Mouse (Mus musculus) embryo, embryonic 9.5 days (tissue): Measurements from ENCODE around the gene Rpl3.
"Not testable (repeated sequence)": the region's sequence is repeated elsewhere in the genome, so short reads cannot be mapped to it uniquely, and the experiment has no call there.

Experiments
- DNase-seq: peaks from one replicate; pipeline ENCODE4 v3.0.0-alpha.2; 2017; ENCODE audit errors: extremely low spot score

Gene Rpl3

GRCm38 (mm10) chr15:80091121-80091955 is at the start of gene Rpl3, which contains the start of gene Syngr1:
Rpl3 (minus strand) TSS chr15:80091868.
Syngr1 (plus strand) TSS chr15:80091334.
- peak; percentile 71 for DNase-seq

DNA sequence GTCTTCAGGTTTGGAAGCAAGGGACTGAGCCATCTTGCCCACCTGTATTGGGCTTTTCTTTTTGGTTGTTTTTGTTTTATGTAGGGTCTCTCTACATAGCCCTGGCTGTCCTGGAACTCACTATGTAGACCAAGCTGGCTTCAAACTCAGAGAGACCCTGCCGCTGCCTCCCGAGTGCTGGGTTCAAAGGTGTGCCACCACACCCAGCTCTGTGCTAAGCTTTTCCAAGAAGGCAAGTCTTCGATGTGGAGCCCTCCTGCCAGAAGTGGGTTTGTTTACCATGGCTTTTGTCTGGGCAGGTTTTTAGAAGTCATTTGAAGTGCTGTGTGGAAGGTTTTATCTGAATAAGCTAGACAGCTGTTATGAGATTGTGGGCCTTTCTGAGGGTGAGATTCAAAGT is 49.2 kb upstream of the Rpl3 start:
- DNase-seq: no peak

DNA sequence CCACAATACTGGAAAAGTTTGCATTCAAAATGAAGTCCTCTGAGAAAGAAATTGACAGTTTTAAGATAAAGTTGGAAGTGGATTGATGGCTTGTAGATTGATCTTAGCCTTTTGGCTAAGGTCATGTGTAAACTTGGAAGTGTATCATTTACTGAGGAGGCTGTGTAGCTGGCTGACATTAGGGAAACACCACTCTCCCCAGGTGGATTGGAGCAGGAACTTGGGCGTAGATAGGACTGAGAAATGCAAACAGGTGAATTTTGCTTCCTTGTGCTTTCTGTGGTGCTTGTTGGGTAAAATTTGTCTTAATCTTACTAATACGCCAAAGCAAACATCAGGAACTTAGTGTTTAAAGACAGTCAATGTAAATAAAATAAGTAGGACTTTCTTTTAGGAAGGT is 48.6 kb upstream of the Rpl3 start:
- DNase-seq: no peak

DNA sequence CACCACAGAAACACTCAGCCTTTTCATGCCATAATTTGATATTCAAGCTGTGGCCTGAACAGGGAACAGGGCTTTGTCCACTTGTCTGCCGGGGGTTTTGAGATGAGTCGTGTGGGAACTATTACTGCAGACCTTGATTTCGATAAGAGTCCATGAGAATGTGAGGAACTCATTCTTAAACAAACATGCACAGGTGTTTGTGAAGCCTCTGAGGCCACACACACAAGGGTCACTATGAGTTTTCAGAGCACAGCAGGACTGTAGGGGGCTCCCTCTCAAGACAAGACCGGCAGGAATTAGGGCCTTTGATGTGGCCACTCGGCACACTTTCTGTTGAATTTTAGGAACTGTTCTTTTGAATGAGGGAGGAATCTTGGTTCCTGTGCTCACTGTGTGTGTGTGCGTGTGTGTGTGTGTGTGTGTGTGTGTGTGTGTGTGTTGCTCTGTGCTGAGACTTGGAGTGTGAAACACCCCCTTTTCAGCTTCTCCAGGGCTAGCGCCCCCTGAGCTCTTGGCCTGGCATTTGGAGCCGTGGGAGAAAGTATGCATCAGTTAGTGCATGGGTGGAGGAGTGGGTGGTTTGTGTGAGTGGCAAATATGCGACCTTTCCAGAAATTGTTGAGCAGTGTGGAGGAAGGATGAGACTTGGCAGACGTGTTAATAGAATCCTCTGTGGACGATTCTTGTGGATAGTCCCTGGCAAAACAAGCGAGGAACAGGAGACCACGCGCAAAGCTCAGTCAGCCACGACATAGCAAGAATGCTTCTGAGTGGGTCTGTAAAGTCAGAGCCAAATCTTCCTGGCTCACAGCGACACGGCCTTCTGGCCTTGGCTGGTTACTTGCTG is 46.5 kb upstream of the Rpl3 start:
- no peak for DNase-seq

DNA sequence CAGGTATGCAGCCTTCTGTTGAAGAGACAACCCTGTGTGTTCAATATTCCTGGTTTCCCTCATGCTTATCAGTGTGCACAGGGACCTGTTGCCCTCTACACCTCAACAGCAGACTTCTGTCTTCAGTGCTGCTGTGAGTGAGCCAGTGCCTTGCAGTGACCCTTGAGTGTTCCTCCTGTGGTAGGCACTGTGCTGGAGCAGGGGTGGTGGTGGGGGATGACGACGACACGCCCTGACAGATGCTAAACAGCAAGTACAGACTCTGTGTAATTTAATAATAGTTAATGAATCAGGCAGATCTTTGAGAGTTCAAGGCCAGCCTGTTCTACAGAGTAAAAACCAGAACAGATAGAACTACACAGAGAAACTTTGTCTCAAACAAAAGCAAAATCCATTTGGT is 45.0 kb upstream of the Rpl3 start:
- DNase-seq: no peak

DNA sequence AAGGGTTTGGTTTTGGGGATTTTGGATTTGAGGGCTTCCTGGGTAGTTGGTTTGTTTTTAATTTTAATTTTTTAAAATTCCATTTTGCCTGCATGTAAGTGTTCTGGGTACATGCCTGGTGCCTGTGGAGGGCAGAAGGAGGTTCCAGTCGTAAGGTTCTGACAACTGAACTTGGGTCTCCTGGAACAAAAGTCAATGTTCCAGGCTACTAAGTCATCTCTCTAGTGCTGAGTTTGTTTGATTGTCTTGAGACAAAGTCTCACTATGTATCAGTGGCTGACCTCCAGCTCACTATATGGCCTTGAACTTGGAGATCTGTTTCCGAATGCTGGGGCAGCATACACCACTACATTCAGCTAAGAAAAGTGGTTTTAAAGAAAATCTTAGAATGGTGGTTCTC is 43.8 kb upstream of the Rpl3 start:
- DNase-seq: no peak

GRCm38 (mm10) chr15:80134450-80134847 is 42.8 kb upstream of the Rpl3 start:
- no peak for DNase-seq

GRCm38 (mm10) chr15:80133682-80134449 is 42.2 kb upstream of the Rpl3 start:
- DNase-seq: peak; percentile 45

DNA sequence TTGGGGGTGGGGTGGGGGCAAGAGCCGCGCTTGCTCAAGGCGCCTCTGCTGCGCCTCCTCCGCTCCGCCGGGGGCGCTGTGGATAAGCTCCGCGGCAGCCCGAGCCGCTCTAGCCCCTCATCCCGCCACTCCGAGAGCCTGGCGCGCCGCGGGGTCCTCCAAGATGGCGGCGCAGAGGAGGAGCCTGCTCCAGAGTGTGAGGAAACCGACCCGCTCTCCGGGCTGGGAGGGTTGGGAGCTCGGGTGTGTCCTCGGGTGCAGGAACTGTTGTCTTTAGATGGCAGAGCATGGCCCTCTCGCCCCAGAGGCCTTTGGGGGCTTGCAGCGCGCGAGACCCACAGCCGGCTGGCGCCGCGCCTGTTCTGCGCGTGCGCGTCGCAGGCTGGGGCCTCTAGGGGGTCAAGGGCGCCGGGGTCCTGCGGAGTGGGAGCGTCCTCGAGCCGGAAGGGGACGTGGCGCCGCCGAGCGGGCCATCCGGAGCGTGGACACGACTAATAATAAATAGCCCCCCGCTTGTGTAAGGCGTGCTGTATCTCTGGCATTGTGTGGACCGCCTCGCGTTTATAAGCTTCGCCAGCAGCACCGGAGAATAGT is 41.4 kb upstream of the Rpl3 start, which contains the start of gene Tab1:
Tab1 (plus strand) TSS at position 135 of the 594 bp plus-strand sequence.
- DNase-seq: peak; percentile 96

GRCm38 (mm10) chr15:80132452-80132851 is 40.8 kb upstream of the Rpl3 start:
- DNase-seq: no peak

GRCm38 (mm10) chr15:80131421-80131820 is 39.8 kb upstream of the Rpl3 start:
- DNase-seq: no peak

DNA sequence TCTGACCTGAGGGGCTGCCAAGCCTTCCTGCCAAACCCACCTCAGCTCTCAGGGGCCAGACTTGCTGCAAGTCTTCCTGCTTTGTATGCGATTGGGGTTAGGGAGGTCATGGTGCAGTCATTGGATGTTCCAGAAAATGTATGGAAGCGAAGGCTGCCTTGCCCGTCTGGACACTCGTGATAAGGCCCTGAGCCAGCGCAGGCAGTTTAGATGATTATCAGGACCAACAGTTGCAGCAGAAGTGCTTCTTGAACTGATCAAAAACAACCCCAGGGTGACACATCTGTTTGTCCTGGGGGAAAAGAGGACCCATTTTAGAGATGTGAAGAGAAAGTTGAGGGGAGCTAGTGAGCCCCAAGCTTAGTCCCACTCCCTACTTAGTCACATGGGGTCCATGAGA is 39.0 kb upstream of the Rpl3 start:
- DNase-seq: no peak

GRCm38 (mm10) chr15:80129982-80130381 is 38.3 kb upstream of the Rpl3 start:
- DNase-seq: no peak

DNA sequence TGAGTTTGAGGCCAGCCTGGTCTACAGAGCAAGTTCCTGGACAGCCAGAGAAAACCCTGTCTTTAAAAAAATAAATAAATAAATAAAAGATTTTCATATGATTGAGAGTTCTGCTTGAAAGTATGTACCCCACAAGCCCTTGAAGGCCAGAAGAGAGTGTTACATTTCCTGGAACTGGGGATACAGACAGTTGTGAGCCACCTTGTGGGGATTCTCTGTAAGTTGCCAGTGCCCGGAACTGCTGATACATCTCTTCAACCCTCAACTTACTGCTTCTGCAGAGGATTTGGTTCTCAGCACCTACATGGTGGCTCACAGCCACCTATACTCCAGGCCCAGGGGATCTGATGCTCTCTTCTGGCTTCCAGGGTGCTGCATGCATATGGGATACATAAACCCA is 35.5 kb upstream of the Rpl3 start:
- no peak for DNase-seq

DNA sequence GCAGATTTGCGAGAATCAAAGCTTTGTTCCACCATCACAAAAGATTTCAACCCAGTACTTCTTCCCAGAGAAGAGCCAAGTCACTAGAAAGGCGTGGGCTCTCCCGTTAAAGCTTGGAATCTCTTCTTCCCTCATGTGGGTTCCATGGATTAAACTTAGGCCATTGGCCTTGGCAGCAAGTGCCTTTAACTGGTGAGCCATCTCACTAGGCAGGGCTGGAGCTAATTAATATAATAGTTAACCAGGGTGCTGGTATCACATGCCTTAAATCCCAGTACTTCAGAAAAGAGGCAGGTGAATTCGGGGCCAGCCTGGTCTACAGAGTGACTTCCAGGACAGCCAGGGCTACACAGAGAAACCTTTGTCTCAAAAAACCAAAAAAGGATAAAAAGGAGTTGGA is 33.0 kb upstream of the Rpl3 start:
- DNase-seq: no peak

DNA sequence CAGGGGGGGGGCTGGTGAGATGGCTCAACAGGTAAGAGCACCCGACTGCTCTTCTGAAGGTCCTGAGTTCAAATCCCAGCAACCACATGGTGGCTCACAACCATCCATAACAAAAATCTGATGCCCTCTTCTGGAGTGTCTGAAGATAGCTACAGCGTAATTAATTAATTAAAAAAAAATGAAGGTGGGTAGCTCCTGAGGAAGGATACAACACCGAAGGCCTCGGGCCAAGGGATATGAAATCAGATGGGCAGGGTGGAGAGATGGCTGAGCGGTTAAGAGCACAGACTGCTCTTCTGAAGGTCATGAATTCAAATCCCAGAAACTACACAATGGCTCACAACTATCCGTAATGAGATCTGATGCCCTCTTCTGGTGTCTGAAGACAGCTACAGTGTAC is 30.8 kb upstream of the Rpl3 start:
- DNase-seq: not testable (repeated sequence)

- DNase-seq: no peak
Observed at GRCm38 (mm10) chr15:80121721-80122325, 30.2 kb upstream of the Rpl3 start.

DNA sequence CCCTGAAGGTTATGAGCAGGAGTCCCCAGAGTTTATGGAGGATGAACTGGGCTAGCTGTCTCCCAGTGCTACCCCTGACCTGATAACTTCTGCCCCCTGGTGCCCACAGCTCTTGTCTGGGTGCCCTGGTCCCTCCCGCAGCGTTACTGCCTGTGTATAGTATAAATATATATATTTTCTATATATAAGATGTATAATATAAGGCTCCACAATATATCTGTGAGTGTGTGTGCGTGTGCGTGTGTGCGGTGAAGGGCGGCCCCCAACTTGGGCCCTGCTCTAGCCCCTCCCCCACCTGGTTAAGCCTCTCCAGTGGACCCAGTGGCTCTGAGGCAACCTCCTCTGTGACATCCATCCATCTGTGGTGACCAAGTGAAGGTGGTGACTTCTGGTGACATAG is 27.4 kb upstream of the Rpl3 start:
- DNase-seq: no peak

DNA sequence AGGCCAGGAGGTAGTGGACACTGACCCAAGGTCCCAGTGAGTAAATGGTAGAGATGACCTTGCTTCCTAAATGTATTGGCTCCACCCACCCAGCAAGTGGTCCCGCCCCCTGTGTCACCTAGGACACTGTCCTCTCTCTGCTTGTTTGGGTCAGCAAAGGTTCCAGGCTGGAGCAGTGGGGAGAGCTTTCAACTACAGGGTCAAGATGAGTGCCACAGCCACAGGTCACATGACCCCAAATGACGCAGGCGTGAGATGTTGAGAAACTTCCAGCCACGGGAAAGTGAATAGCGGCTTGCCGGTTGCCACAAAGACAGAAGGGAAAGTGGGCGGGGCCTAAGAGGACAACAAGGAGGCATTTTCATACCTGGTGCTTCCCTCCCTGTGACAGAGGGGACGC is 25.5 kb upstream of the Rpl3 start:
- no peak for DNase-seq

DNA sequence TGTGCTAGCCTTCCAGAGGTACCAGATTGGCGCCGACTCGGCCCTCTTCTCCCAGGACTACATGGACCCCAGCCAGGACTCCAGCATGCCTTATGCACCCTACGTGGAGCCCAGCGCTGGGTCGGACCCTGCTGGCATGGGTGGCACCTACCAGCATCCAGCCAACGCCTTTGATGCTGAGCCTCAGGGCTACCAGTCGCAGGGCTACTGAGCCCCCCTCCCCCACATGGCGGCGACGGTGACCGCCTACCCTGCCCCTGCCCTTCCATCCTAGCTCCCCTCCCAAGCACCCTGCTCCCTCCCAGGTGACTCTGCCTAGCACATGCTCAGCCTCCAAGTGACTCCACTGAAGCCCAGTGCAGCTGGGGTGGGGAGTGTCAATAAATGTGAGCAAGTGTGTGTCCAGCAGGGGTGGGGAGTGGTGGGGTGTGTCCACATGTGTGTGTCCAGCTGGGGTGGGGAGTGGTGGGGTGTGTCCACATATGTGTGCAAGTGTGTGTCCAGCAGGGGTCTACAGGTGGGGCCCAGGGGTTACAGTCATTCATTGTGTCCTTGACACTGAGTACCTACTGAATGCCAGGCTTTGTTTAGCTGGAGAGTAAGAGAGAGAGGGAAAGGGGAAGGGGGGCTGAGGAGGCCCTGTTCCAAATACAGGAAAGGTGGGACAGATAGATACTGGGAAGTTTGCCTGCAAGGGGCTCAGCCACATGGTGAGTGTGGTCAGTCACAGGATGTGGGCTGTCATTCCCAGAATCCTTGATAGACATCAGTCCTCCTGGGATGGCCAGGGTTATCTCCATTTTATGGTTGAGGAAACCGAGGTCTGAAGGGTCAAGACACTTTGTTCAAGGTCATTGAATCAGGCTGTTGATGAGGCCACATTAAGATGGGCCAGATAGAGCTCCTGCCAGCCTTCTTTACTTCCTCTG is 24.5 kb upstream of the Rpl3 start:
- DNase-seq: no peak
